Mouse (Mus musculus) 416B (cell line): ENCODE data around the gene Btnl4.
"Not testable (repeated sequence)": the region's sequence is repeated elsewhere in the genome, so short reads cannot be mapped to it uniquely, and the experiment has no call there.

Source experiments
- DNase-seq: peaks from one replicate; pipeline ENCODE4 v3.0.0; 2011; ENCODE audit warnings: low read depth

Gene Btnl4

GRCm38 (mm10) chr17:34477238-34478013 lies at the start of gene Btnl4:
TSS of gene Btnl4 (minus strand) at chr17:34477318.
- DNase-seq = not testable (repeated sequence)

GRCm38 (mm10) chr17:34519001-34519400 lies 41.9 kb upstream of the Btnl4 start:
- DNase-seq = no peak

GRCm38 (mm10) chr17:34518571-34518970 lies 41.5 kb upstream of the Btnl4 start:
- DNase-seq = not testable (repeated sequence)

GRCm38 (mm10) chr17:34517795-34518194 lies 40.7 kb upstream of the Btnl4 start:
- no peak for DNase-seq

GRCm38 (mm10) chr17:34517252-34517651 lies 40.1 kb upstream of the Btnl4 start, which contains the start of gene Btnl6:
TSS of gene Btnl6 (minus strand) at chr17:34517352.
- DNase-seq = no peak

- no peak for DNase-seq
Measured at GRCm38 (mm10) chr17:34516514-34516913, 39.4 kb upstream of the Btnl4 start.

GRCm38 (mm10) chr17:34511723-34512122 lies 34.6 kb upstream of the Btnl4 start:
- DNase-seq = not testable (repeated sequence)

- DNase-seq = peak; percentile 4
Measured at GRCm38 (mm10) chr17:34507591-34507990, 30.5 kb upstream of the Btnl4 start.

GRCm38 (mm10) chr17:34497726-34498125 lies 20.6 kb upstream of the Btnl4 start:
- DNase-seq = not testable (repeated sequence)

GRCm38 (mm10) chr17:34497319-34497718 lies 20.2 kb upstream of the Btnl4 start:
- DNase-seq = not testable (repeated sequence)

GRCm38 (mm10) chr17:34496539-34496938 lies 19.4 kb upstream of the Btnl4 start:
- DNase-seq = no peak

GRCm38 (mm10) chr17:34495156-34495555 lies 18.0 kb upstream of the Btnl4 start:
- DNase-seq = not testable (repeated sequence)

GRCm38 (mm10) chr17:34492796-34493195 lies 15.7 kb upstream of the Btnl4 start:
- no peak for DNase-seq

GRCm38 (mm10) chr17:34476427-34476826 lies 691 bp downstream of the Btnl4 start:
- no peak for DNase-seq

GRCm38 (mm10) chr17:34475060-34475459 lies 2.1 kb downstream of the Btnl4 start:
- DNase-seq = no peak

- DNase-seq = peak; percentile 29
Measured at GRCm38 (mm10) chr17:34470491-34470890, 6.6 kb downstream of the Btnl4 start.

GRCm38 (mm10) chr17:34465906-34466305 lies 11.2 kb downstream of the Btnl4 start:
- DNase-seq = not testable (repeated sequence)

GRCm38 (mm10) chr17:34459255-34459654 lies 17.9 kb downstream of the Btnl4 start:
- no peak for DNase-seq

- no peak for DNase-seq
Measured at GRCm38 (mm10) chr17:34457668-34458067, 19.4 kb downstream of the Btnl4 start.

GRCm38 (mm10) chr17:34448473-34449041 lies 28.6 kb downstream of the Btnl4 start:
- no peak for DNase-seq

GRCm38 (mm10) chr17:34441990-34442389 lies 35.1 kb downstream of the Btnl4 start:
- no peak for DNase-seq

- peak; percentile 72 for DNase-seq
Measured at GRCm38 (mm10) chr17:34439795-34440194, 37.3 kb downstream of the Btnl4 start.

GRCm38 (mm10) chr17:34438588-34438987 lies 38.5 kb downstream of the Btnl4 start:
- DNase-seq = peak; percentile 4
